In genomic region chr7:123218620-123219019, GRCm38 (mm10) we compare ENCODE assay signal across 12 mouse cellular contexts. TPM values are rescaled to one million over a fixed set of nuclear protein-coding genes. Genes with fewer than 3 reads are reported as not detected.
A peak's percentile ranks its signal among the peaks of the same experiment; 100 is the strongest.
DNase-seq lines count a peak whose midpoint lies in the region; ATAC-seq and TF ChIP-seq lines count a peak whose summit lies in the region.
"Had no signal": no experiment of that assay in that cellular context is flagged by ENCODE, and none has a peak within 500 bp of the region (broad histone marks: within the 10 kb centered on the region; RNA-seq: fewer than 3 reads in every experiment).

No protein-coding gene starts in this region.

- no peak for TF ChIP-seq POLR2A in ES-Bruce4 (IDR thresholded peaks at IDR 0.05; ENCODE audit: insufficient read depth, low read length)

- no peak for TF ChIP-seq CTCF in ES-Bruce4 (IDR thresholded peaks at IDR 0.05; ENCODE audit: low read depth, low read length)
- no peak for TF ChIP-seq CTCF in lung, postnatal 0 days (IDR thresholded peaks at IDR 0.05)

- H3K4me2 ChIP-seq in hindbrain, embryonic 11.5 days (replicated peaks; ENCODE audit: low read depth, low read length), result no peak overlapping the region
- no peak overlapping the region for H3K4me2 ChIP-seq in lung, postnatal 0 days (replicated peaks; ENCODE audit: low read depth, low read length)

- peaks cover 13% of the 10 kb centered on the region for H3K4me1 ChIP-seq in ES-Bruce4 (ENCODE audit: control insufficient read depth, insufficient read depth, low read length)
- H3K4me1 ChIP-seq in hindbrain, embryonic 11.5 days (replicated peaks; ENCODE audit: control insufficient read depth, insufficient read depth, low read length), result no peaks in the 10 kb centered on the region; the same call in none of the 2 replicates
- H3K4me1 ChIP-seq in lung, postnatal 0 days (ENCODE audit: insufficient read depth, low read depth, low read length), result no peaks in the 10 kb centered on the region

- peak overlapping the region; percentile 80 for H3K27ac ChIP-seq in ES-Bruce4 (ENCODE audit: insufficient read depth, low read length)
- no peak overlapping the region; the same call in 1 of the 2 replicates for H3K27ac ChIP-seq in hindbrain, embryonic 11.5 days (ENCODE audit: low read depth, low read length)
- H3K27ac ChIP-seq in lung, postnatal 0 days (ENCODE audit: low read length), result no peak overlapping the region

- no peak overlapping the region for H3K9ac ChIP-seq in ES-Bruce4 (ENCODE audit: low read depth, poor library complexity, severe bottlenecking)
- no peak overlapping the region for H3K9ac ChIP-seq in hindbrain, embryonic 11.5 days (ENCODE audit: low read depth, low read length)
- H3K9ac ChIP-seq in lung, postnatal 0 days (replicated peaks; ENCODE audit: low read depth), result no peak overlapping the region

- peak; percentile 81 for TF ChIP-seq EP300 in ES-Bruce4 (IDR thresholded peaks at IDR 0.05; ENCODE audit: insufficient read depth, low read depth, low read length)
- no peak for TF ChIP-seq EP300 in lung, postnatal 0 days (IDR thresholded peaks at IDR 0.05)

- ATAC-seq in hindbrain, embryonic 11.5 days (ENCODE audit: low FRiP score), result 0 out of 2 replicates have a peak, but pooled peaks have one; percentile 30
- peak; percentile 34 for ATAC-seq in megakaryocyte, adult 5-6 weeks (ENCODE audit: poor library complexity, severe bottlenecking)
- ATAC-seq in activated CD4-positive, CD25-positive, alpha-beta regulatory T cell, adult 4 months, result no peak
- ATAC-seq in lung, postnatal 0 days, result no peak

- no peaks in the 10 kb centered on the region for H3K27me3 ChIP-seq in ES-Bruce4 (ENCODE audit: control insufficient read depth, insufficient read depth, low read length, poor library complexity, severe bottlenecking)
- H3K27me3 ChIP-seq in hindbrain, embryonic 11.5 days (ENCODE audit: control insufficient read depth, insufficient read depth, low read length), result no peaks in the 10 kb centered on the region
- no peaks in the 10 kb centered on the region for H3K27me3 ChIP-seq in lung, postnatal 0 days (replicated peaks; ENCODE audit: insufficient read depth, low read length)

- 23% methylated on average over 6 of the region's 6 CpGs for WGBS in hindbrain, embryonic 11.5 days
- WGBS in lung, postnatal 0 days, result 41% methylated on average over 6 of the region's 6 CpGs

- DNase-seq in embryo, embryonic 10 days (ENCODE audit: low spot score), result peak; percentile 39
- no peak for DNase-seq in embryo, embryonic 9.5 days (ENCODE audit: extremely low spot score)
- DNase-seq in hindbrain, embryonic 11.5 days (ENCODE audit: low spot score), result peak; percentile 36
- no peak for DNase-seq in gastrocnemius, postnatal 10 days
- no peak for DNase-seq in lung, postnatal 0 days (ENCODE audit: low spot score)
- DNase-seq: kidney, adult 9 months; right cerebral cortex, postnatal 4 days had no signal

- H3K4me3 ChIP-seq in ES-Bruce4 (ENCODE audit: low read depth, low read length), result no peak overlapping the region
- H3K4me3 ChIP-seq in hindbrain, embryonic 11.5 days (ENCODE audit: low read depth, low read length), result no peak overlapping the region
- no peak overlapping the region for H3K4me3 ChIP-seq in lung, postnatal 0 days (ENCODE audit: low read depth, low read length)

- H3K36me3 ChIP-seq in ES-Bruce4 (ENCODE audit: control insufficient read depth, insufficient read depth, low read length, poor library complexity, severe bottlenecking), result no peaks in the 10 kb centered on the region
- H3K36me3 ChIP-seq in hindbrain, embryonic 11.5 days (ENCODE audit: control insufficient read depth, insufficient read depth, low read length), result no peaks in the 10 kb centered on the region
- H3K36me3 ChIP-seq in lung, postnatal 0 days (ENCODE audit: insufficient read depth, low read length), result no peaks in the 10 kb centered on the region

- H3K9me3 ChIP-seq in ES-Bruce4 (replicated peaks; ENCODE audit: control insufficient read depth, insufficient read depth, low read length, poor library complexity, severe bottlenecking), result no peaks in the 10 kb centered on the region
- H3K9me3 ChIP-seq in hindbrain, embryonic 11.5 days (ENCODE audit: control insufficient read depth, low read length), result no peaks in the 10 kb centered on the region
- no peaks in the 10 kb centered on the region for H3K9me3 ChIP-seq in lung, postnatal 0 days (ENCODE audit: low read length)

RNA-seq across cellular contexts. Expression of gene Slc5a11, which starts 4.0 kb away (rescaled TPM):
- 2.3 TPM in 2 replicates for polyA plus RNA-seq in ES-Bruce4 (2011; ENCODE audit: insufficient read depth, insufficient read length, low read depth, missing spikeins)
- polyA plus RNA-seq in hindbrain, embryonic 11.5 days (2014; fragmentation: Nextera tagmentation; extraction: Ambion mirVana), result 0.43 TPM in 1 of 2 replicates, not detected in the other
- 0.11 and 1.5 TPM in 2 replicates for total RNA-seq in megakaryocyte, adult 5-6 weeks (2015)
- 0.48 and 15.2 TPM in 2 replicates for total RNA-seq in megakaryocyte, adult 5-6 weeks (2017)
- total RNA-seq in gastrocnemius, postnatal 10 days (2021), result not detected
- under 1 TPM in 1 of 2 experiments, not detected in 1; 0.54 TPM for polyA plus RNA-seq in activated CD4-positive, CD25-positive, alpha-beta regulatory T cell, adult 4 months (2017; shearing (Covaris generic))
- polyA plus RNA-seq in lung, postnatal 0 days (2015; fragmentation: Nextera tagmentation; extraction: Ambion mirVana), result 0.11 TPM in 1 of 2 replicates, not detected in the other
- total RNA-seq: megakaryocyte-erythroid progenitor cell, adult 5-6 weeks had no signal
- polyA plus RNA-seq: embryonic facial prominence, embryonic 11.5 days had no signal

Comparison
In these comparisons a context has a peak if more than half of its experiments do, and no peak if none do; other contexts are left out.
1. DNase-seq: peak in embryo, embryonic 10 days (single experiment) and hindbrain, embryonic 11.5 days (single experiment); none in embryo, embryonic 9.5 days (single experiment), gastrocnemius, postnatal 10 days (single experiment) and lung, postnatal 0 days (single experiment).
2. ATAC-seq: peak in hindbrain, embryonic 11.5 days (single experiment) and megakaryocyte, adult 5-6 weeks (single experiment); none in activated CD4-positive, CD25-positive, alpha-beta regulatory T cell, adult 4 months (single experiment) and lung, postnatal 0 days (single experiment).